8 mouse cellular contexts compared by ENCODE assay signal in genomic region chr4:152274681-152275131, GRCm38 (mm10). TPM values are rescaled to one million over a fixed set of nuclear protein-coding genes. Genes with fewer than 3 reads are reported as not detected.
DNase-seq lines count a peak whose midpoint lies in the region; ATAC-seq and TF ChIP-seq lines count a peak whose summit lies in the region.

No protein-coding gene starts in this region.

- H3K9me3 ChIP-seq in kidney, embryonic 15.5 days (replicated peaks): no peaks in the 10 kb centered on the region

- peaks cover 53% of the 10 kb centered on the region for H3K4me1 ChIP-seq in kidney, embryonic 15.5 days
- peaks cover 13% of the 10 kb centered on the region for H3K4me1 ChIP-seq in embryonic fibroblast, embryonic 13.5 days (ENCODE audit: control insufficient read depth, insufficient read depth, low read length)
- no peaks in the 10 kb centered on the region for H3K4me1 ChIP-seq in lung, adult 2 months (ENCODE audit: control insufficient read depth, insufficient read depth, low read length)

- peaks cover 20% of the 10 kb centered on the region for H3K27me3 ChIP-seq in kidney, embryonic 15.5 days

- intact Hi-C loops in left cerebral cortex, postnatal 10 days (cut with DNase I): no loop called here

- 0 out of 2 replicates have a peak, but pooled peaks cover 1% of the 10 kb centered on the region for H3K36me3 ChIP-seq in kidney, embryonic 15.5 days

- DNase-seq in kidney, adult 9 months: no peak
- peak; percentile 29 for DNase-seq in lung, adult 2 months
- DNase-seq in retina, postnatal 1 day: peak; percentile 50
- DNase-seq in left cerebral cortex, postnatal 10 days (ENCODE audit: extremely low spot score in 1 of 2, low spot score in 2 of 2): no peak
- no peak for DNase-seq in thymus, postnatal 25 days

- TF ChIP-seq POLR2A in embryonic fibroblast, embryonic 13.5 days (IDR thresholded peaks at IDR 0.05; ENCODE audit: low read depth, low read length): peak; percentile 70; the same call in 1 of the 2 replicates
- TF ChIP-seq POLR2A in lung, adult 2 months (IDR thresholded peaks at IDR 0.05; ENCODE audit: borderline replicate concordance, extremely low read depth, low read depth, low read length): 0 out of 2 replicates have a peak, but pooled peaks have one; percentile 23

- H3K4me3 ChIP-seq in kidney, embryonic 15.5 days (replicated peaks): peak overlapping the region; percentile 71
- peak overlapping the region; percentile 75 for H3K4me3 ChIP-seq in embryonic fibroblast, embryonic 13.5 days (ENCODE audit: insufficient read depth, low read length)
- peak overlapping the region; percentile 44 for H3K4me3 ChIP-seq in lung, adult 2 months (replicated peaks; ENCODE audit: extremely low read depth, low read depth, low read length)

- no peak for TF ChIP-seq CTCF in embryonic fibroblast, embryonic 13.5 days (IDR thresholded peaks at IDR 0.05; ENCODE audit: borderline replicate concordance, insufficient read depth, low read length)
- TF ChIP-seq CTCF in lung, adult 2 months (IDR thresholded peaks at IDR 0.05; ENCODE audit: insufficient read depth, low read length): no peak

- peak overlapping the region; percentile 68 for H3K9ac ChIP-seq in kidney, embryonic 15.5 days

- peak overlapping the region; percentile 99 for H3K4me2 ChIP-seq in kidney, embryonic 15.5 days

- 3% methylated on average over 20 of the region's 20 CpGs for WGBS in kidney, embryonic 15.5 days
- WGBS in lung, adult 2 months: 8% methylated on average over 20 of the region's 20 CpGs

- H3K27ac ChIP-seq in kidney, embryonic 15.5 days: peak overlapping the region; percentile 90
- peak overlapping the region; percentile 92 for H3K27ac ChIP-seq in embryonic fibroblast, embryonic 13.5 days (ENCODE audit: insufficient read depth, low read length)

- peak; percentile 34; the same call in 1 of the 2 replicates for ATAC-seq in kidney, embryonic 15.5 days (replicated peaks; ENCODE audit: low FRiP score)
- peak; percentile 48 to 60 for ATAC-seq in hematopoietic stem cell, adult 5-6 weeks (replicated peaks in 1 of 2; ENCODE audit: insufficient read depth in 1 of 2, low FRiP score in 2 of 2, low TSS enrichment in 1 of 2, low read depth in 1 of 2, poor library complexity in 2 of 2, severe bottlenecking in 2 of 2)

RNA-seq across cellular contexts. Expression of gene Gpr153, which starts 0.7 kb away (rescaled TPM):
- polyA plus RNA-seq in kidney, embryonic 15.5 days (2015; fragmentation: Nextera tagmentation; extraction: Ambion mirVana): 6.2 and 7.8 TPM in 2 replicates
- 58.7 and 79.1 TPM in 2 replicates for polyA plus RNA-seq in embryonic fibroblast, embryonic 13.5 days (2011; ENCODE audit: insufficient read length, low read depth, missing spikeins)
- not detected in 2 replicates for total RNA-seq in hematopoietic stem cell, adult 5-6 weeks (2017)
- polyA plus RNA-seq in lung, adult 2 months (2012; rRNA removed): 40.0 and 45.6 TPM in 2 replicates
- total RNA-seq in left cerebral cortex, postnatal 10 days (2021): 10 to 100 TPM; 32.9 to 35.7 TPM

RNA-seq across cellular contexts. Expression of gene Hes3, which starts 16.8 kb away (rescaled TPM):
- not detected in 2 replicates for polyA plus RNA-seq in kidney, embryonic 15.5 days (2015; fragmentation: Nextera tagmentation; extraction: Ambion mirVana)
- polyA plus RNA-seq in embryonic fibroblast, embryonic 13.5 days (2011; ENCODE audit: insufficient read length, low read depth, missing spikeins): not detected in 2 replicates
- not detected in 2 replicates for total RNA-seq in hematopoietic stem cell, adult 5-6 weeks (2017)
- polyA plus RNA-seq in lung, adult 2 months (2012; rRNA removed): 0.09 TPM in 1 of 2 replicates, not detected in the other
- total RNA-seq in left cerebral cortex, postnatal 10 days (2021): not detected

RNA-seq across cellular contexts. Expression of gene Icmt, which starts 22.3 kb away (rescaled TPM):
- polyA plus RNA-seq in kidney, embryonic 15.5 days (2015; fragmentation: Nextera tagmentation; extraction: Ambion mirVana): 22.3 and 28.7 TPM in 2 replicates
- 34.2 and 42.7 TPM in 2 replicates for polyA plus RNA-seq in embryonic fibroblast, embryonic 13.5 days (2011; ENCODE audit: insufficient read length, low read depth, missing spikeins)
- 16.8 and 19.4 TPM in 2 replicates for total RNA-seq in hematopoietic stem cell, adult 5-6 weeks (2017)
- 32.2 and 36.4 TPM in 2 replicates for polyA plus RNA-seq in lung, adult 2 months (2012; rRNA removed)
- total RNA-seq in left cerebral cortex, postnatal 10 days (2021): 10 to 100 TPM; 31.7 to 32.3 TPM

RNA-seq across cellular contexts. Expression of gene Rnf207, which starts 44.1 kb away (rescaled TPM):
- 1.5 and 2.1 TPM in 2 replicates for polyA plus RNA-seq in kidney, embryonic 15.5 days (2015; fragmentation: Nextera tagmentation; extraction: Ambion mirVana)
- polyA plus RNA-seq in embryonic fibroblast, embryonic 13.5 days (2011; ENCODE audit: insufficient read length, low read depth, missing spikeins): 0.81 and 1.5 TPM in 2 replicates
- total RNA-seq in hematopoietic stem cell, adult 5-6 weeks (2017): 0.35 TPM in 1 of 2 replicates, not detected in the other
- 5.8 and 5.9 TPM in 2 replicates for polyA plus RNA-seq in lung, adult 2 months (2012; rRNA removed)
- total RNA-seq in left cerebral cortex, postnatal 10 days (2021): 1 to 10 TPM; 1.1 to 4.5 TPM

RNA-seq across cellular contexts. Expression of gene Rpl22, which starts 50.8 kb away (rescaled TPM):
- polyA plus RNA-seq in kidney, embryonic 15.5 days (2015; fragmentation: Nextera tagmentation; extraction: Ambion mirVana): 387 and 455 TPM in 2 replicates
- 1,143 and 1,246 TPM in 2 replicates for polyA plus RNA-seq in embryonic fibroblast, embryonic 13.5 days (2011; ENCODE audit: insufficient read length, low read depth, missing spikeins)
- 2,451 and 4,877 TPM in 2 replicates for total RNA-seq in hematopoietic stem cell, adult 5-6 weeks (2017)
- polyA plus RNA-seq in lung, adult 2 months (2012; rRNA removed): 20.3 and 43.0 TPM in 2 replicates
- total RNA-seq in left cerebral cortex, postnatal 10 days (2021): 100 to 1,000 TPM; 224 to 239 TPM

Comparison
In these comparisons a context has a peak if more than half of its experiments do, and no peak if none do; other contexts are left out.
1. DNase-seq: peak in lung, adult 2 months (single experiment) and retina, postnatal 1 day (single experiment); none in kidney, adult 9 months (single experiment), left cerebral cortex, postnatal 10 days (0 of 2) and thymus, postnatal 25 days (single experiment).
2. Peak in every context shown above with its lines, with median percentiles within 50 percentile points of each other: H3K4me3 ChIP-seq.